Comparison of ENCODE assay signal across 7 mouse cellular contexts in the genomic region with DNA sequence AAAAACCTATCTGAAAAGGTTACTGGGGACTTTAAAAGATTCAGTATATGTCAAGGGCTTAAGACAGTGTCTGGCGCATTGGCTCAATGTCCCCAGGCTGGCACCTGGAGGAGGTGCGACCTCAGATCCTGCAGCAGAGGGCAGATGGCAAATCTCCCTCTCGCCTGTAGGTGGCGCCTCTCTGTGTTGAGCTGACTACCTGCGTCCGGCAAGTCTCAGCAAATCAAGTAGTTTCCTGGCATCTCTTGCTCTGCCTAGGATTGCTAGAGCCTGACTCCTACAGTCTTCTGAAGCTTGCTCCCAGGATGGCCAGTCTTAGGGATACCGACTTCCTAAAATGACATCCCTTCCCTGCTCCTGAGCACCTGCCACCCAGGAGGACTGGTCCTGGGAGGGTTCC. TPM values are rescaled to one million over a fixed set of nuclear protein-coding genes. Genes with fewer than 3 reads are reported as not detected.
DNase-seq lines count a peak whose midpoint lies in the region; ATAC-seq lines count a peak whose summit lies in the region.

No protein-coding gene starts in this region.

- ATAC-seq in megakaryocyte-erythroid progenitor cell, adult 5-6 weeks (replicated peaks; ENCODE audit: low FRiP score, low TSS enrichment, poor library complexity, severe bottlenecking) = peak; percentile 80

- intact Hi-C loops in gastrocnemius, postnatal 14 days (cut with DNase I; ENCODE audit: low total_unique reads) = no loop called here

- DNase-seq in B cell, adult 2 months = peak; percentile 81
- peak; percentile 76 to 83 for DNase-seq in CD8-positive naive resting alpha-beta T cell, adult 2 months (ENCODE audit: low read depth in 2 of 2, low spot score in 2 of 2)
- DNase-seq in c-Kit-positive CD71-positive TER-119-negative erythroid progenitor cells, embryonic 14.5 days (ENCODE audit: low read depth) = peak; percentile 17
- DNase-seq in gastrocnemius, postnatal 14 days = peak; percentile 32
- peak; percentile 27 for DNase-seq in large intestine, adult 2 months (ENCODE audit: low read depth, low spot score)
- DNase-seq in spleen, postnatal 36 days (ENCODE audit: low spot score in 2 of 2) = peak; percentile 54 to 58

- 5% methylated on average over 7 of the region's 7 CpGs for WGBS in large intestine, adult 2 months

RNA-seq across cellular contexts. Expression of gene Skap1, which starts 25.6 kb away (rescaled TPM):
- total RNA-seq in gastrocnemius, postnatal 14 days (2021) = under 1 TPM in 1 of 2 experiments, not detected in 1; 0.20 TPM
- polyA plus RNA-seq in large intestine, adult 2 months (2012; rRNA removed) = 3.7 and 4.3 TPM in 2 replicates
- total RNA-seq in megakaryocyte-erythroid progenitor cell, adult 5-6 weeks (2014; fragmentation: Nextera tagmentation) = 2.7 and 11.3 TPM in 2 replicates
- total RNA-seq in megakaryocyte-erythroid progenitor cell, adult 5-6 weeks (2017) = 3.7 TPM in 1 of 2 replicates, not detected in the other

Comparison
In these comparisons a context has a peak if more than half of its experiments do, and no peak if none do; other contexts are left out.
1. Peak in every context shown above with its lines: DNase-seq and ATAC-seq.
2. DNase-seq: peak in every context shown above with its lines; median percentile 81 in B cell, adult 2 months; 80 in CD8-positive naive resting alpha-beta T cell, adult 2 months; 56 in spleen, postnatal 36 days; 32 in gastrocnemius, postnatal 14 days; 27 in large intestine, adult 2 months; 17 in c-Kit-positive CD71-positive TER-119-negative erythroid progenitor cells, embryonic 14.5 days.